Mouse (Mus musculus): ENCODE measurements around the gene Cct5.

- TF ChIP-seq POLR2A (IDR thresholded peaks at IDR 0.05; ENCODE audit: borderline replicate concordance, control insufficient read depth, low read depth, low read length) (no peak), CTCF (IDR thresholded peaks at IDR 0.05; ENCODE audit: control insufficient read depth, insufficient read depth, low read length) (no peak)
Observed at GRCm38 (mm10) chr15:31628180-31628579, 26.6 kb upstream of the Cct5 start.
